Mouse (Mus musculus) G1E (cell line): ENCODE data around the gene Vdr. TPM values are rescaled to one million over a fixed set of nuclear protein-coding genes. Genes with fewer than 3 reads are reported as not detected.
A peak's percentile ranks its signal among the peaks of the same experiment; 100 is the strongest.

Experiments
- ATAC-seq: 2 replicates; pipeline ENCODE4 v1.8.0; 2016; ENCODE audit warnings: mild to moderate bottlenecking; ENCODE audit not compliant: insufficient number of reproducible peaks, poor library complexity, low FRiP score, severe bottlenecking; ENCODE audit errors: extremely low read depth
- DNase-seq: peaks from one replicate; pipeline ENCODE4 v3.0.0; 2012; ENCODE audit warnings: low spot score
- H3K27me3 ChIP-seq: 2 replicates; pipeline ENCODE4 v1.6.1; 2012; ENCODE audit warnings: mild to moderate bottlenecking, low read length, inconsistent platforms; ENCODE audit not compliant: insufficient read depth
- H3K36me3 ChIP-seq: replicated peaks from 2 replicates; pipeline ENCODE3; 2012; ENCODE audit warnings: mild to moderate bottlenecking, inconsistent platforms
- H3K4me1 ChIP-seq: 2 replicates; pipeline ENCODE4 v1.6.1; 2012; ENCODE audit warnings: low read depth, low read length, inconsistent platforms, mixed read lengths; ENCODE audit not compliant: insufficient read depth
- H3K4me3 ChIP-seq: 2 replicates; pipeline ENCODE4 v1.5.1; 2012; ENCODE audit warnings: low read depth, mild to moderate bottlenecking, inconsistent platforms, low read length, moderate library complexity, mixed read lengths
- H3K9me3 ChIP-seq: replicated peaks from 2 replicates; pipeline ENCODE4 v1.6.1; 2012; ENCODE audit warnings: inconsistent platforms
- CTCF ChIP-seq: IDR thresholded peaks from 2 replicates; pipeline ENCODE4 v1.5.1; 2012; ENCODE audit warnings: low read depth, low read length, inconsistent platforms, mixed read lengths
- GATA1 ChIP-seq: IDR thresholded peaks from 2 replicates; pipeline ENCODE4 v1.6.1; 2012; ENCODE audit warnings: borderline replicate concordance, low read length, inconsistent platforms, mixed read lengths
- GATA2 ChIP-seq: IDR thresholded peaks from 2 replicates; pipeline ENCODE4 v1.6.1; 2012; ENCODE audit warnings: low read depth, low read length, inconsistent platforms, borderline replicate concordance
- POLR2AphosphoS5 ChIP-seq: IDR thresholded peaks from 2 replicates; pipeline ENCODE4 v1.6.1; 2012; ENCODE audit warnings: low read depth, low read length, inconsistent platforms; ENCODE audit not compliant: insufficient replicate concordance
- TAL1 ChIP-seq: conservative IDR thresholded peaks from 2 replicates; pipeline ENCODE4 v1.6.1; 2012; ENCODE audit warnings: low read depth, low read length, inconsistent platforms, mixed read lengths
- polyA plus RNA-seq: library from polyadenylated mRNA; stranded (reverse); fragments of >175 nt; gene quantifications from 2 replicates; pipeline ENCODE4 v1.2.3, GENCODE M21; 2012
- total RNA-seq, 2 experiments: library from RNA; stranded (forward) in 1 of 2; stranded (reverse) in 1 of 2; fragments of 200-1000 nt in 1 of 2; fragments of >200 nt in 1 of 2; fragmentation: Nextera tagmentation in 1 of 2; gene quantifications; 2 replicates each; pipeline ENCODE4 v1.2.3; 2014 to 2017

Vdr gene
- total and polyA plus RNA-seq, 3 experiments = 0.09 to 0.45 (median 0.33) TPM

- DNase-seq (no peak), ATAC-seq (no peak)
- Histone ChIP-seq H3K36me3 (peaks cover 5% of the 10 kb centered on the region), H3K27me3 (no peaks in the 10 kb centered on the region), H3K4me3 (no peak overlapping the region), H3K9me3 (peaks cover 5% of the 10 kb centered on the region), H3K4me1 (peaks cover 95% of the 10 kb centered on the region)
- no peak for TF ChIP-seq GATA1
- no peak for TF ChIP-seq CTCF
- TF ChIP-seq POLR2AphosphoS5 = no peak
- no peak for TF ChIP-seq TAL1
- no peak for TF ChIP-seq GATA2
Measured at GRCm38 (mm10) chr15:97847285-97847684, 63.1 kb downstream of the Vdr start.

- peaks cover 5% of the 10 kb centered on the region for H3K9me3 ChIP-seq
- DNase-seq = no peak
- no peaks in the 10 kb centered on the region for H3K27me3 ChIP-seq
- H3K4me3 ChIP-seq = no peak overlapping the region; the same call in 1 of the 2 replicates
- H3K36me3 ChIP-seq = peaks cover 14% of the 10 kb centered on the region
- TF ChIP-seq GATA2 (no peak), GATA1 (no peak), POLR2AphosphoS5 (no peak), CTCF (no peak), TAL1 (no peak)
- H3K4me1 ChIP-seq = peaks cover 98% of the 10 kb centered on the region
- ATAC-seq = no peak
Measured at GRCm38 (mm10) chr15:97846121-97846882, 64.1 kb downstream of the Vdr start.

DNA sequence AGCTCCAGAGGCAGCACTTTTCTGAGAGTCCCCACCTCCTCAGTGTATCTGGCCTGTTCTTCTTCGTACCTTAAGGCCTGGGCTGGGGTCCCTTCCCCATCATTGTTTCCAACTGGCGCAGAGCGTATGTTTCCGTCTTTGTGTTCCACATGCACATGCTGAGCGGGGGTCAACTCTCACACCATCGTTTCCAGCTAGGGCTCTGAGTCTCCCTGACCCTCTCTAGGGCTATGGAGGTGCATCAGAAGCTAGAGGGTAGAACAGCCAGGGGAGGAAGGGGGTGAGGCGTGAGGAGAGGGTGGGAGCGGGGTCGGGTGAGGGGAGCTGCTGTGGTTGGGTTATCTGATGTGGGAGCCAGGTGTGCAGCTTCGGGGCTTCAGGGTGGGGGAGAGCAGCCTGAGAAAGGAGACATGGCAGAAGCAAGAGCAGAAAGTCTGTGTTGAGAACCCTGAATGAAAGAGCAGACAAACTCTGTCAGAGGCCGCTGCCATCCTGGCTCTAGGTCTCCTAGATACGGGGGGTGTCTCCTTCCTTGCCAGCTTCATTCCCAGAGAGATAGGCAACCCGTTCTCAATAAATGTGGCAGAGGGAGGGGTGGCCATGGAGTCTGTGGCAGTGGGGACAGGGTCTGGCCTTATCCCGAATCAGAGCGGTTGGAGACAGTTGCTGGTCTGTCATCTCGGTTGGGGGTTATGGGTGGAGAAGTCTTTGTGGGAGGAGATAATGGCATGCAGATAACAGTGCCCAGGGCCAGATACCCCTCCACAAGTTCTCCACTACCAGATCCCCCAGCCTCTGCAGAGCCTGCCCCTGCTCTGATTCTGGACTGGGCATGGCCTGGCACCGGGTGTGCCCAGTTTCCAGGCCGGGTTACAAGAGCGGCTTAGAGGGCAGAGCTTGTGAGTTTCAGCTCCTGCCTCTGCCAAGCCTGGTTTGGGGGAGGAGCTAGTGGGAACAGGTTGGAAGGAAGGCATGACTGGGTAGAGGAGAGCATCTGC, 66.1 kb downstream of the Vdr start, which contains the start of gene Hdac7:
TSS of gene Hdac7 (minus strand) at position 466 of the 998 bp plus-strand sequence.
- H3K9me3 ChIP-seq = peaks cover 5% of the 10 kb centered on the region
- no peaks in the 10 kb centered on the region for H3K27me3 ChIP-seq
- H3K36me3 ChIP-seq = peaks cover 33% of the 10 kb centered on the region
- TF ChIP-seq GATA2 (no peak), CTCF (no peak), GATA1 (no peak), TAL1 (no peak), POLR2AphosphoS5 (no peak)
- ATAC-seq (peak; percentile 37), DNase-seq (peak; percentile 63)
- H3K4me1 ChIP-seq = peaks cover 98% of the 10 kb centered on the region
- H3K4me3 ChIP-seq = peak within 1 kb of the TSS; percentile 70

GRCm38 (mm10) chr15:97843247-97843651, 67.2 kb downstream of the Vdr start:
- peaks cover 5% of the 10 kb centered on the region for H3K9me3 ChIP-seq
- DNase-seq (no peak), ATAC-seq (no peak)
- H3K4me3 ChIP-seq = peak overlapping the region; percentile 70
- H3K27me3 ChIP-seq = no peaks in the 10 kb centered on the region
- TF ChIP-seq GATA1 (no peak), GATA2 (no peak), POLR2AphosphoS5 (no peak), CTCF (no peak), TAL1 (no peak)
- peaks cover 44% of the 10 kb centered on the region for H3K36me3 ChIP-seq
- H3K4me1 ChIP-seq = peaks cover 99% of the 10 kb centered on the region

DNA sequence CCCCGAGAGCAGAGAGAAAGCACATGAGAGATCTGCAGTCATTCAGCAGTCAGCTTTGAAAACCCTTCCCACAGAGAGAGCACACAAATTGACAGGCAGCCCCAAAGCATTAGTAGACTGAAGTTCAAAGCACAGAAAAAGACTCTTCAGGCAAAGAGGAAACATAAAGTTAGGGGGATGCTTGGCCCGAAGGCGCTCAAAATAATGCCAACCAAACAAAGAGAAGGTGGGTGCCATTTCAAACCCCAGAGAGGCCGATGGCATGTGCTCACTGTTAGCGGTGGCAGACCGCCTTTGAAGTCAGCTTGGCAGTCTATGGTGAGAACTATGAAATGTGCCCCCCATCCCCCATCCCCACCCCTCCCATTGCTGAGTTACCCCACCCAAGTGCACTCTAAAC, 68.4 kb downstream of the Vdr start:
- Histone ChIP-seq H3K27me3 (no peaks in the 10 kb centered on the region), H3K4me3 (peak overlapping the region; percentile 56; the same call in 1 of the 2 replicates), H3K9me3 (peaks cover 5% of the 10 kb centered on the region), H3K4me1 (peaks cover 99% of the 10 kb centered on the region), H3K36me3 (peaks cover 55% of the 10 kb centered on the region)
- TF ChIP-seq GATA2 (no peak), POLR2AphosphoS5 (no peak), CTCF (no peak), GATA1 (no peak), TAL1 (no peak)
- ATAC-seq (no peak), DNase-seq (no peak)

- Histone ChIP-seq H3K4me3 (peak overlapping the region; percentile 44; the same call in 1 of the 2 replicates), H3K36me3 (peaks cover 62% of the 10 kb centered on the region), H3K9me3 (peaks cover 5% of the 10 kb centered on the region), H3K4me1 (peaks cover 99% of the 10 kb centered on the region), H3K27me3 (no peaks in the 10 kb centered on the region)
- ATAC-seq = no peak
- DNase-seq = no peak
- TF ChIP-seq GATA1 (no peak), TAL1 (no peak), POLR2AphosphoS5 (no peak), GATA2 (no peak), CTCF (no peak)
Measured at GRCm38 (mm10) chr15:97841383-97841782, 69.0 kb downstream of the Vdr start.
